Mouse (Mus musculus) E14TG2a.4 (cell line): ENCODE results near the gene Adamtsl1.

Experiments used
- CTCF ChIP-seq: conservative IDR thresholded peaks from 2 replicates; pipeline ENCODE4 v1.5.1; 2014; ENCODE audit warnings: low read length
- NANOG ChIP-seq: IDR thresholded peaks from 2 replicates; pipeline ENCODE4 v1.6.1; 2014; ENCODE audit warnings: borderline replicate concordance, low read length, mixed read lengths
- POU5F1 ChIP-seq: IDR thresholded peaks from 2 replicates; pipeline ENCODE4 v1.6.1; 2014; ENCODE audit warnings: low read length, borderline replicate concordance

- no peak for TF ChIP-seq CTCF
- TF ChIP-seq NANOG = no peak
- no peak for TF ChIP-seq POU5F1
Observed at GRCm38 (mm10) chr4:86435631-86436030, 921.7 kb downstream of the Adamtsl1 start.
